Mouse (Mus musculus) B cell, adult 67 days (primary cell): ENCODE measurements around the gene Prrc2c. TPM values are rescaled to one million over a fixed set of nuclear protein-coding genes. Genes with fewer than 3 reads are reported as not detected.

Experiments used
- total RNA-seq, 2 experiments: library from RNA; stranded (reverse); gene quantifications; 4 replicates each; pipeline ENCODE4 v1.2.4; 2023

Gene Prrc2c
- 100 to 1,000 TPM; 376 to 426 TPM for total RNA-seq

DNA sequence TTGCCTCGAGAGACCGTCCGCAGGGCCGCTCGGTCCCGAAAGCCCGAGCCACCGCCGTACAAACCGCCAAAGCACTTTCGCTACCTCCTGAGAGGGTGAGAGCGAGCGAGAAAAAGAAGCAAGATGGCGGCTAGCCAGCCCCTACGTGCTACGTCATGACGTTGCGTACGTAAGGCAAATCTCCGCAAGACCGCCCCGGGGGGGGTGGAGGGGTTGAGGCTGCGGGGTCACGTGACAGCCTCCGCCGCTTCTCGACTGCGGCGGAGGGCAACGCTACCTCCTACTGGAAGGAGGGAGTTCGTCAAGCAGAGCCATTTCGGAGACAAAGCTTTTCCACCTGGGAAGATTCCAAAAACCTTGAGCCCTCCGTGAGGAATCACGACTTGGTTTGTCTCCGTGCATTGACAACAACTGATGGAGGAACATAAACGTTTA lies at the start of gene Prrc2c:
Prrc2c (minus strand) TSS at position 156 of the 435 bp plus-strand sequence.

DNA sequence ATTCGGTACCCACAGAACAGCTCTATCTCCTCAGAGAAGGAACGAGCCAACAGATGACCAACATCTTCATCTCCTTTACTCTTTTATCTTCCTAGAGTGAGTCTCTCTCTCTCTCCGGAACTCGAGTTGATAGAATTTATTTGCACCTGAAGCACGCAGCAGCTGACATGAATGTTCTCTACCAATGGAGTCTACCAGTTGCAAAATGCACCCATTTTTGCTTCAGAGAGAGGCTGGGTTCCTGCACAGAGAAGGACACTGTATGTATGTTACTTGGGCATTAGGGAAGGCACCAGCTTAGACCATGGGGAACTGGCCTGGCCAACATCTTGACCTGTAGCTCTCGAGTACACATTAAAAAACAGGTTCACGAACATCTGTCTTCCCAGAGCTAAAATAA lies 82.2 kb downstream of the Prrc2c start, which contains the start of gene Myocos:
Myocos (minus strand) TSS at position 101 of the 400 bp plus-strand sequence.

DNA sequence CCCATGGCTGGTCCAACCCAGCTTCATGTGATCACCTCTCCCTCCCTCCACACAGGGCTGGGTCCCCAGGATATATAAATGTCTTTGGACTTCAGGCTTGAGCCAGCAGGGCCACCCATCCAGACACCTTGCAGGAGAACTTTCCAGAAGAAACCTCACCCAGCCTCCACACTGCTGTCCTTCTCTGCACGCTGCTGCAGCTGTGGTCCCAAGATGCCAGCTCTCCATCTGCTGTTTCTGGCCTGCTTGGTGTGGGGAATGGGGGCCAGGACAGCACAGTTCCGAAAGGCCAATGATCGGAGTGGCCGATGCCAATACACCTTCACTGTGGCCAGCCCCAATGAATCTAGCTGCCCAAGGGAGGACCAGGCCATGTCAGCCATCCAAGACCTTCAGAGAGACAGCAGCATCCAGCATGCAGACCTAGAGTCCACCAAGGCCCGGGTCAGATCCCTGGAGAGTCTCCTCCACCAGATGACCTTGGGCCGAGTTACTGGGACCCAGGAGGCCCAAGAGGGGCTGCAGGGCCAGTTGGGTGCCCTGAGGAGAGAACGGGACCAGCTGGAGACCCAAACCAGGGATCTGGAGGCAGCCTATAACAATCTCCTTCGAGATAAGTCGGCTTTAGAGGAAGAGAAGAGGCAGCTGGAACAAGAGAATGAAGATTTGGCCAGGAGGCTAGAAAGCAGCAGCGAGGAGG lies 101.2 kb downstream of the Prrc2c start, which contains the start of gene Myoc:
Myoc (plus strand) TSS at position 105 of the 700 bp plus-strand sequence.

Other genes with a start within 250 kb of the Prrc2c start
- gene Mettl13, start 192.0 kb downstream of the Prrc2c start, total RNA-seq, result 10 to 100 TPM; 12.5 to 14.2 TPM
- gene Vamp4, start 170.0 kb downstream of the Prrc2c start, total RNA-seq, result 10 to 100 TPM; 60.2 to 66.1 TPM
- not detected for gene Myoc, start 101.4 kb downstream of the Prrc2c start, total RNA-seq
- not detected for gene Myocos, start 82.3 kb downstream of the Prrc2c start, total RNA-seq
- not detected for gene Fmo4, start 73.4 kb upstream of the Prrc2c start, total RNA-seq
- gene Fmo1, start 126.1 kb upstream of the Prrc2c start, total RNA-seq, result not detected
- gene Fmo2, start 158.2 kb upstream of the Prrc2c start, total RNA-seq, result not detected
- gene Fmo6, start 197.0 kb upstream of the Prrc2c start, total RNA-seq, result not detected
- gene Fmo3, start 244.0 kb upstream of the Prrc2c start, total RNA-seq, result not detected